Mouse (Mus musculus) heart, postnatal 0 days (tissue): ENCODE results near the gene Bbs9.

Experiments
- CTCF ChIP-seq: IDR thresholded peaks from 2 replicates; pipeline ENCODE4 v1.5.1; 2016; ENCODE audit warnings: antibody characterized with exemption, control low read depth, low read depth
- EP300 ChIP-seq: IDR thresholded peaks from 2 replicates; pipeline ENCODE4 v1.6.1; 2016; ENCODE audit warnings: antibody characterized with exemption, low read depth

GRCm38 (mm10) chr9:22734954-22735353 is 259.4 kb downstream of the Bbs9 start:
- no peak for TF ChIP-seq EP300
- TF ChIP-seq CTCF: no peak
